Comparison of ENCODE assay signal across 23 mouse cellular contexts in the genomic region with DNA sequence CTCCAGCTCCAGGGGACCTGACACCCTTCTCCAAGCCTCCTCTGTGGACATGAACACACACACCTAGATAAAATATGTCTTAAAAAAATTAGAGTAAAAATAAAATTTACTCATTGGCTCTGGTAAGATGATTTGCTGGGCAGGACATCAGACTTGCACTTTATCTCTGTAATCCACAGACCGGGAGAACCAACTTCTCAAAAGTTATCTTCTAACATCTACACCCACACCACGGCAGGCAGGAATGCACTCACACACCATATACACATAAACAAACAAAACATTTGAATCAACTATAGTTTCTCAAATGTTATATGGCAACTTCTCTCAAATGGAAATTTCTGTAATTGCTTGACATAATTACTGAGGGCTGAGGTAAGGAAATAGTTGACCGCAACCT. TPM values are rescaled to one million over a fixed set of nuclear protein-coding genes. Genes with fewer than 3 reads are reported as not detected.
DNase-seq lines count a peak whose midpoint lies in the region; ATAC-seq and TF ChIP-seq lines count a peak whose summit lies in the region.
"Had no signal": no experiment of that assay in that cellular context is flagged by ENCODE, and none has a peak within 500 bp of the region (broad histone marks: within the 10 kb centered on the region; RNA-seq: fewer than 3 reads in every experiment).

No protein-coding gene starts in this region.

- DNase-seq in liver, embryonic 13.5 days, result no peak
- DNase-seq in liver, embryonic 11.5 days (ENCODE audit: low spot score), result no peak
- no peak for DNase-seq in lung, postnatal 0 days (ENCODE audit: low spot score)
- DNase-seq in heart, postnatal 10 days, result no peak
- DNase-seq: adrenal gland, adult 8-10 months; adrenal gland, postnatal 14 days; adrenal gland, postnatal 36 days; B cell, adult 2 months; cerebellum, adult 11-12 months; cerebellum, adult 2 months; cerebellum, adult 9-10 months; cerebellum, postnatal 10 days; cerebellum, postnatal 25 days; forebrain, postnatal 0 days had no signal

- no peaks in the 10 kb centered on the region for H3K9me3 ChIP-seq in liver, embryonic 13.5 days (replicated peaks)
- H3K9me3 ChIP-seq in liver, embryonic 11.5 days (ENCODE audit: control insufficient read depth, low read length), result no peaks in the 10 kb centered on the region
- no peaks in the 10 kb centered on the region for H3K9me3 ChIP-seq in lung, postnatal 0 days (ENCODE audit: low read length)
- H3K9me3 ChIP-seq: embryonic facial prominence, embryonic 10.5 days; embryonic facial prominence, embryonic 12.5 days; forebrain, embryonic 13.5 days; forebrain, embryonic 15.5 days had no signal

- no peak overlapping the region for H3K4me3 ChIP-seq in liver, embryonic 13.5 days (replicated peaks)
- no peak overlapping the region for H3K4me3 ChIP-seq in liver, embryonic 11.5 days (ENCODE audit: low read depth, low read length)
- H3K4me3 ChIP-seq in lung, postnatal 0 days (ENCODE audit: low read depth, low read length), result no peak overlapping the region
- H3K4me3 ChIP-seq: embryonic facial prominence, embryonic 10.5 days; embryonic facial prominence, embryonic 12.5 days; forebrain, embryonic 13.5 days; forebrain, embryonic 15.5 days had no signal

- TF ChIP-seq EP300 in lung, postnatal 0 days (IDR thresholded peaks at IDR 0.05), result no peak

- peaks cover 12% of the 10 kb centered on the region for H3K36me3 ChIP-seq in liver, embryonic 13.5 days
- 0 out of 2 replicates have a peak, but pooled peaks cover 4% of the 10 kb centered on the region for H3K36me3 ChIP-seq in liver, embryonic 11.5 days (ENCODE audit: control insufficient read depth, insufficient read depth, low read length)
- no peaks in the 10 kb centered on the region for H3K36me3 ChIP-seq in lung, postnatal 0 days (ENCODE audit: insufficient read depth, low read length)
- H3K36me3 ChIP-seq: embryonic facial prominence, embryonic 12.5 days; forebrain, embryonic 15.5 days had no signal

- H3K27me3 ChIP-seq in liver, embryonic 13.5 days, result no peaks in the 10 kb centered on the region
- no peaks in the 10 kb centered on the region for H3K27me3 ChIP-seq in liver, embryonic 11.5 days (replicated peaks; ENCODE audit: control insufficient read depth, insufficient read depth, low read length)
- H3K27me3 ChIP-seq in lung, postnatal 0 days (replicated peaks; ENCODE audit: insufficient read depth, low read length), result no peaks in the 10 kb centered on the region
- H3K27me3 ChIP-seq: CH12.LX; embryonic facial prominence, embryonic 12.5 days; forebrain, embryonic 13.5 days; forebrain, embryonic 15.5 days; Patski had no signal

- peaks cover 23% of the 10 kb centered on the region for H3K4me1 ChIP-seq in liver, embryonic 13.5 days (replicated peaks)
- no peaks in the 10 kb centered on the region; the same call in 1 of the 2 replicates for H3K4me1 ChIP-seq in liver, embryonic 11.5 days (replicated peaks; ENCODE audit: control insufficient read depth, insufficient read depth, low read length)
- H3K4me1 ChIP-seq in lung, postnatal 0 days (ENCODE audit: insufficient read depth, low read depth, low read length), result no peaks in the 10 kb centered on the region
- H3K4me1 ChIP-seq: embryonic facial prominence, embryonic 10.5 days; embryonic facial prominence, embryonic 12.5 days; forebrain, embryonic 13.5 days; forebrain, embryonic 15.5 days had no signal

- ATAC-seq in liver, embryonic 13.5 days (ENCODE audit: low read depth), result peak; percentile 76
- no peak for ATAC-seq in liver, embryonic 11.5 days (replicated peaks; ENCODE audit: low FRiP score)
- ATAC-seq in megakaryocyte progenitor cell, adult 5-6 weeks (replicated peaks; ENCODE audit: poor library complexity), result peak; percentile 29; the same call in 1 of the 2 replicates
- ATAC-seq in lung, postnatal 0 days, result no peak
- ATAC-seq: activated CD4-positive, CD25-positive, alpha-beta regulatory T cell, adult 4 months; CD4-positive, CD25-positive, alpha-beta regulatory T cell, adult 4 months; forebrain, embryonic 13.5 days; forebrain, embryonic 15.5 days; forebrain, postnatal 0 days; Patski had no signal

- H3K27ac ChIP-seq in liver, embryonic 13.5 days, result no peak overlapping the region
- no peak overlapping the region for H3K27ac ChIP-seq in liver, embryonic 11.5 days (ENCODE audit: low read depth, low read length)
- no peak overlapping the region for H3K27ac ChIP-seq in lung, postnatal 0 days (ENCODE audit: low read length)
- H3K27ac ChIP-seq: embryonic facial prominence, embryonic 10.5 days; embryonic facial prominence, embryonic 12.5 days; forebrain, embryonic 13.5 days; forebrain, embryonic 15.5 days had no signal

- H3K9ac ChIP-seq in liver, embryonic 13.5 days, result no peak overlapping the region
- no peak overlapping the region for H3K9ac ChIP-seq in liver, embryonic 11.5 days (ENCODE audit: low read depth, low read length)
- no peak overlapping the region for H3K9ac ChIP-seq in lung, postnatal 0 days (replicated peaks; ENCODE audit: low read depth)
- H3K9ac ChIP-seq: embryonic facial prominence, embryonic 12.5 days; forebrain, embryonic 13.5 days; forebrain, embryonic 15.5 days; forebrain, postnatal 0 days had no signal

- no peak for TF ChIP-seq CTCF in lung, postnatal 0 days (IDR thresholded peaks at IDR 0.05)

- WGBS in liver, embryonic 13.5 days (ENCODE audit: insufficient replicate concordance), result 45% methylated on average over 3 of the region's 3 CpGs
- 65% methylated on average over 3 of the region's 3 CpGs for WGBS in liver, embryonic 11.5 days
- 85% methylated on average over 3 of the region's 3 CpGs for WGBS in lung, postnatal 0 days

- intact Hi-C loops in heart, postnatal 10 days (cut with DNase I), result no loop called here

- no peak overlapping the region for H3K4me2 ChIP-seq in liver, embryonic 13.5 days
- H3K4me2 ChIP-seq in liver, embryonic 11.5 days, result no peak overlapping the region
- no peak overlapping the region for H3K4me2 ChIP-seq in lung, postnatal 0 days (replicated peaks; ENCODE audit: low read depth, low read length)
- H3K4me2 ChIP-seq: embryonic facial prominence, embryonic 12.5 days; forebrain, embryonic 13.5 days; forebrain, embryonic 15.5 days had no signal

RNA-seq across cellular contexts. Expression of a gene that starts 19.5 kb away (rescaled TPM):
- polyA plus RNA-seq in liver, embryonic 13.5 days (2015; fragmentation: Nextera tagmentation; extraction: Ambion mirVana), result 9.3 and 10.0 TPM in 2 replicates
- 25.2 and 32.2 TPM in 2 replicates for polyA plus RNA-seq in liver, embryonic 11.5 days (2014; fragmentation: Nextera tagmentation; extraction: Ambion mirVana)
- 83.2 and 103 TPM in 2 replicates for total RNA-seq in megakaryocyte progenitor cell, adult 5-6 weeks (2015)
- 55.3 and 83.6 TPM in 2 replicates for total RNA-seq in megakaryocyte progenitor cell, adult 5-6 weeks (2017)
- polyA plus RNA-seq in lung, postnatal 0 days (2015; fragmentation: Nextera tagmentation; extraction: Ambion mirVana), result 16.0 and 17.3 TPM in 2 replicates
- 10 to 100 TPM; 82.1 to 82.4 TPM for total RNA-seq in heart, postnatal 10 days (2021)

RNA-seq across cellular contexts. Expression of a gene that starts 20.1 kb away (rescaled TPM):
- 2.0 and 2.8 TPM in 2 replicates for polyA plus RNA-seq in liver, embryonic 13.5 days (2015; fragmentation: Nextera tagmentation; extraction: Ambion mirVana)
- polyA plus RNA-seq in liver, embryonic 11.5 days (2014; fragmentation: Nextera tagmentation; extraction: Ambion mirVana), result 3.8 and 4.1 TPM in 2 replicates
- total RNA-seq in megakaryocyte progenitor cell, adult 5-6 weeks (2015), result 2.0 and 4.1 TPM in 2 replicates
- 1.3 and 2.4 TPM in 2 replicates for total RNA-seq in megakaryocyte progenitor cell, adult 5-6 weeks (2017)
- polyA plus RNA-seq in lung, postnatal 0 days (2015; fragmentation: Nextera tagmentation; extraction: Ambion mirVana), result 5.3 and 5.8 TPM in 2 replicates
- total RNA-seq in heart, postnatal 10 days (2021), result 1 to 10 TPM in 1 of 2 experiments, under 1 TPM in 1; 0.86 to 1.5 TPM

Comparison
In these comparisons a context has a peak if more than half of its experiments do, and no peak if none do; other contexts are left out.
1. ATAC-seq: peak in liver, embryonic 13.5 days (single experiment) and megakaryocyte progenitor cell, adult 5-6 weeks (single experiment); none in liver, embryonic 11.5 days (single experiment) and lung, postnatal 0 days (single experiment).